In the genomic region with DNA sequence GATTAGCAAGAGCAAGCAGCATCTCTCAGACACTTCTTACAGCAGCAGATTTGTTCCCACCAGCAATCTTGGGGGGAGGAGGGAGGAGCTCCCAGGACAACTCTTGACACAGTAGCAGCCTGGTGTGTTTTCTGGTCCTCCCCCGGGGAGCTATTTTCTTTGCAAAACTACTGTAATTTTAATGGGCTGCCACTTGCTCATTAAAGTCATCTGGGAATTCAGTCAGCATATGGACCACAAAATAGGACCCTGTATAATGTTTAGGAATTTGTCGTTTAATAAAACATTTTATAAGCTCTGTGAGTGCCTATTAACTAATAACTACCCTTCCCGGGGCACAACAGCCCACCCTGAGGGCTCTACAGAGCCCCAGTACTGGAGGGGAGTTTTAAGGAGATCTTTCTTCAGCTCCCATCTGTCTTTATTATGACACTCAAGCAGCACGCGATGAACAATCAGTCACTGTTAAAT, we compare ENCODE assay signal across 17 mouse cellular contexts.
A peak's percentile ranks its signal among the peaks of the same experiment; 100 is the strongest.
DNase-seq lines count a peak whose midpoint lies in the region; ATAC-seq lines count a peak whose summit lies in the region.
"Had no signal": no experiment of that assay in that cellular context is flagged by ENCODE, and none has a peak within 500 bp of the region (broad histone marks: within the 10 kb centered on the region; RNA-seq: fewer than 3 reads in every experiment).

No protein-coding gene starts in this region.

- no peaks in the 10 kb centered on the region for H3K9me3 ChIP-seq in kidney, embryonic 14.5 days (ENCODE audit: control insufficient read depth, low read length)
- no peaks in the 10 kb centered on the region for H3K9me3 ChIP-seq in embryonic facial prominence, embryonic 14.5 days (ENCODE audit: control insufficient read depth, low read length)
- no peaks in the 10 kb centered on the region for H3K9me3 ChIP-seq in limb, embryonic 13.5 days
- H3K9me3 ChIP-seq: megakaryocyte, embryonic 14.5 days had no signal

- DNase-seq in kidney, postnatal 10 days, result peak; percentile 27
- peak; percentile 45 for DNase-seq in embryonic facial prominence, embryonic 14.5 days (ENCODE audit: low spot score)
- peak; percentile 73 for DNase-seq in forelimb bud, embryonic 11.5 days (ENCODE audit: low read depth, low spot score)
- no peak for DNase-seq in heart, postnatal 25 days (ENCODE audit: low spot score)
- no peak for DNase-seq in adrenal gland, postnatal 4 days (ENCODE audit: low spot score in 2 of 2)
- DNase-seq: cerebellum, adult 9-10 months; heart, adult 18-20 months; kidney, postnatal 25 days; layer of hippocampus, postnatal 36 days; lung, postnatal 10 days; thymus, adult 2 months had no signal

- no peak overlapping the region for H3K4me2 ChIP-seq in kidney, embryonic 14.5 days (replicated peaks; ENCODE audit: low read depth, low read length)
- H3K4me2 ChIP-seq in embryonic facial prominence, embryonic 14.5 days (ENCODE audit: low read depth, low read length), result no peak overlapping the region
- H3K4me2 ChIP-seq in limb, embryonic 13.5 days (replicated peaks), result no peak overlapping the region; the same call in 1 of the 2 replicates

- no peaks in the 10 kb centered on the region for H3K36me3 ChIP-seq in kidney, embryonic 14.5 days (ENCODE audit: control insufficient read depth, insufficient read depth, low read length)
- H3K36me3 ChIP-seq in embryonic facial prominence, embryonic 14.5 days (ENCODE audit: control insufficient read depth, insufficient read depth, low read length), result no peaks in the 10 kb centered on the region
- no peaks in the 10 kb centered on the region for H3K36me3 ChIP-seq in limb, embryonic 13.5 days

- WGBS in kidney, embryonic 14.5 days, result 44% methylated on average over 5 of the region's 5 CpGs
- 28% methylated on average over 5 of the region's 5 CpGs for WGBS in embryonic facial prominence, embryonic 14.5 days
- WGBS in limb, embryonic 13.5 days, result 17% methylated on average over 5 of the region's 5 CpGs

- ATAC-seq in kidney, embryonic 14.5 days (ENCODE audit: low FRiP score, low TSS enrichment), result no peak
- ATAC-seq in embryonic facial prominence, embryonic 14.5 days (ENCODE audit: low read depth), result no peak
- peak; percentile 57; the same call in 1 of the 2 replicates for ATAC-seq in limb, embryonic 13.5 days (ENCODE audit: low FRiP score, low read depth)
- ATAC-seq in cerebellum, adult (ENCODE audit: insufficient number of reproducible peaks, low FRiP score, low TSS enrichment), result no peak

- H3K27me3 ChIP-seq in kidney, embryonic 14.5 days (ENCODE audit: control insufficient read depth, insufficient read depth, low read length), result no peaks in the 10 kb centered on the region
- H3K27me3 ChIP-seq in embryonic facial prominence, embryonic 14.5 days (replicated peaks; ENCODE audit: control insufficient read depth, insufficient read depth, low read length), result no peaks in the 10 kb centered on the region
- H3K27me3 ChIP-seq in limb, embryonic 13.5 days, result peaks cover 82% of the 10 kb centered on the region

- H3K9ac ChIP-seq in kidney, embryonic 14.5 days (ENCODE audit: low read depth, low read length), result no peak overlapping the region
- no peak overlapping the region for H3K9ac ChIP-seq in embryonic facial prominence, embryonic 14.5 days (ENCODE audit: low read depth, low read length)
- H3K9ac ChIP-seq in limb, embryonic 13.5 days, result no peak overlapping the region
- H3K9ac ChIP-seq: liver, embryonic 14.5 days had no signal

- no peak overlapping the region for H3K27ac ChIP-seq in kidney, embryonic 14.5 days (ENCODE audit: low read depth, low read length)
- no peak overlapping the region; the same call in 1 of the 2 replicates for H3K27ac ChIP-seq in embryonic facial prominence, embryonic 14.5 days (replicated peaks; ENCODE audit: low read depth, low read length)
- H3K27ac ChIP-seq in limb, embryonic 13.5 days, result no peak overlapping the region
- H3K27ac ChIP-seq: liver, embryonic 14.5 days had no signal

- peaks cover 7% of the 10 kb centered on the region; the same call in 1 of the 2 replicates for H3K4me1 ChIP-seq in kidney, embryonic 14.5 days (ENCODE audit: control insufficient read depth, insufficient read depth, low read length)
- peaks cover 6% of the 10 kb centered on the region; the same call in 1 of the 2 replicates for H3K4me1 ChIP-seq in embryonic facial prominence, embryonic 14.5 days (ENCODE audit: control insufficient read depth, insufficient read depth, low read length)
- peaks cover 16% of the 10 kb centered on the region for H3K4me1 ChIP-seq in limb, embryonic 13.5 days
- H3K4me1 ChIP-seq: megakaryocyte, embryonic 14.5 days had no signal

- intact Hi-C loops in heart, postnatal 25 days (cut with DNase I), result no loop called here

- H3K4me3 ChIP-seq in kidney, embryonic 14.5 days (ENCODE audit: low read length), result no peak overlapping the region
- no peak overlapping the region for H3K4me3 ChIP-seq in embryonic facial prominence, embryonic 14.5 days (ENCODE audit: low read depth, low read length)
- H3K4me3 ChIP-seq in limb, embryonic 13.5 days, result no peak overlapping the region
- H3K4me3 ChIP-seq: erythroblast, embryonic 14.5 days; megakaryocyte, embryonic 14.5 days had no signal

Comparison
In these comparisons a context has a peak if more than half of its experiments do, and no peak if none do; other contexts are left out.
1. DNase-seq: peak in kidney, postnatal 10 days (single experiment), embryonic facial prominence, embryonic 14.5 days (single experiment) and forelimb bud, embryonic 11.5 days (single experiment); none in heart, postnatal 25 days (single experiment) and adrenal gland, postnatal 4 days (0 of 2).